Mouse (Mus musculus): ENCODE measurements around the gene Lcp1.
"Not testable (repeated sequence)": the region's sequence is repeated elsewhere in the genome, so short reads cannot be mapped to it uniquely, and the experiment has no call there.

Lcp1 gene

DNA sequence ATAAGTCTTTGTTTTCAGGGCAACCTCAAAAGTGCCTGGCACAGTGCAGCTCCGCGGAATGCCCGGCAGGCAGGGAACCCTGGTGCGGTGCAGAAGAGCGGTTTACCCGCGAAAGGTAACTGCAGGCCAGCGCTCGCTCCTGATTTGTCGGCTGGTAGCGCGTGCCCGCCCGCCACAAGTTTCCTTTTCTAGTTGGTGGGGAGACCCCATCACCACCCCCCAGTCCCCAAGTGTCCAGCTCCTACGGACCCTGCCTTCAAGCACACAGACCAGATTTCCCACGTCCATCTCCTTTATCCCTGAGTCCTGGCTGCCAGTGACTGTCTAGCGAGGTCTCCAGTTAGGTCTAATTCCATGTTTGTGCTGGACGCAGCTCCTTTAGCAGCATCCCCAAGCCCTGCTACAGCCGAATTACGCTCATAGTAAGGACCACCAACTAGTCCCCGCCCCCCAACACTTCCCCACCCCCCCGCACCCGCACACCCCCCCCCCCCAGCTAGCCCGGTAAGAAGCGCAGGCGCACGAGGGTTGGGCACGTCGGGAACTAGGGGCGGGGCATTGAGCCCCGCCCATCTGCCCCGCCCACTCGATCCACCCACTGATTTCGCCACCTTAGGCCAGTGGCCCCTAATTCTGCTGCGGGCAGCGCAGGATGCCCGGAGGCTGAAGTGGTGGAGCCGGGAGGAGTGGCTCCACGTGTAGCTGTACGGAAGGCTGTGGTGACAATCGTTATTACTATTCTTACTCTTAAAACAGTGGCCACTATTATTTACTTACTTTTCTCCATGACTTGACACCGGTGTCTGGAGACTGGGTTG, at the start of gene Lcp1, which contains the start of gene Lrrc63:
Gene Lcp1 (plus strand): TSS at position 601 of the 818 bp plus-strand sequence.
Gene Lrrc63 (minus strand): TSS at position 381 of the 818 bp plus-strand sequence.
- DNase-seq (ENCODE audit: low spot score in 2 of 2): peak; percentile 29 to 32

DNA sequence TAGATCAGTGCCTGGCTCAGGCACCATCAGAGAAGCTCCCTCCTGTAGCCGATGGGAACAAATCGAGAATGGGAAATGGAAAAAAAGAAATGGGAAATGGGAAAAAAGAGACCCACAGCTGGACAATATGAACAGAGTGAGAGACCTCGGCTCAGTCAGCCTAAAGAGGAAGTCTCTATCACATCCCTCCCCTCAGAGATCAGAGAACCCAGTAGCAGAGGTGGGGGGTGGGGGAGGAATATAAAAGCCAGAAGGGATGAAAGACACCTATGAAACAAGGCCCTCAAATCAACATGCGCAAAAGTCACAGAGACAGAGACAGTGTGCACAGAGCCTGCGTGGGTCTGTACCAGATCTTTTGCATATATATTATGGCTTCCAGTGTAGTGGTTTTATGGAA, 27.9 kb upstream of the Lcp1 start:
- no peak for DNase-seq (ENCODE audit: low spot score in 2 of 2)

DNA sequence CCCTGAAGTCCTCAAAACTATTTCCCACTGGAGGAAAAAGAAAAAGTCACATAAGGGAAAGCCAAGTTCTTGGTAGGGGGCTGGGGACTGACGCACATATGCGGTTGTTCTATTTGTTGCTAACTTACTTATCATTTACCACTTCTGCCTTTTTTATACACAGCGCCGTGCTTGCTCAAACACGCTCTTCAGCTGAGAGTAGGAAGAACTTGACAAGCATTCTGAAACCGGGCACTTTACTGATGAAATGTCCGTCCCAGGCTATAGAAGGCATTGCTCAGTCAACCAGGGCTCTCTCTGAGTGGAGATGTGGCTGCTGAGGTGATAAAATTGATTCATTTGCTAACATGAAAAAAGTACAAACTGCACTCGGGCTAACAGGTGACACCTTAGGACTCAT, 9.2 kb upstream of the Lcp1 start:
- no peak for DNase-seq (ENCODE audit: low spot score in 2 of 2)

DNA sequence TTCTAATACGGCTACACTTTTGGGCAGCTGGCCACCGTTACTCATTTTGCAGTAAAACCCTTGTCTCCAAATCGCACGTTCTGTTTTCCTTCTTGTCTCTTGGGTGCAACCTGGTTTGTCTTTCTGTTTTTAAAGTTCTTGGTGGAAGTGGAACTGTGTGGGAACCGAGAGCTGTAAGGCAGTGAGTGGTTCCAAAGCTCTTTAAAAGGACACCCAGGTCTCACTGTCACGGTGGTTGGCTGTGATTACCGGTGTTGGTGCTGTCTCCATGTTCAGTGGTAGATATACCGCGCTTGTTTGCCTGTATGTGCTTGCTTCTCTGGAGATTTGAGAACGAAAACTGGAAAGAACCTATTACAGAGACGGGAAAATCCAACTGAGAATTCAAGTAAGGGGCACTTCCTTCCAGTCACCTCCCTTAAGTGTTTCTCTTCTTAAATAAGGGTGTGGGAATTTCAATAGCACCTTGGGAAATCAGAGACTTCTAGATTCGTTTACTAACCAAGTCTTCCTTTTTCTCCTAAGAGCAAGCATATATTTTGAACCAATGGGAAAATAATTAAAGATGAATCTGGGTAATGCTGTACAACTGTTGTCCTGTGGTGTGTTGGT, 529 bp downstream of the Lcp1 start:
- DNase-seq (ENCODE audit: low spot score in 2 of 2): no peak

DNA sequence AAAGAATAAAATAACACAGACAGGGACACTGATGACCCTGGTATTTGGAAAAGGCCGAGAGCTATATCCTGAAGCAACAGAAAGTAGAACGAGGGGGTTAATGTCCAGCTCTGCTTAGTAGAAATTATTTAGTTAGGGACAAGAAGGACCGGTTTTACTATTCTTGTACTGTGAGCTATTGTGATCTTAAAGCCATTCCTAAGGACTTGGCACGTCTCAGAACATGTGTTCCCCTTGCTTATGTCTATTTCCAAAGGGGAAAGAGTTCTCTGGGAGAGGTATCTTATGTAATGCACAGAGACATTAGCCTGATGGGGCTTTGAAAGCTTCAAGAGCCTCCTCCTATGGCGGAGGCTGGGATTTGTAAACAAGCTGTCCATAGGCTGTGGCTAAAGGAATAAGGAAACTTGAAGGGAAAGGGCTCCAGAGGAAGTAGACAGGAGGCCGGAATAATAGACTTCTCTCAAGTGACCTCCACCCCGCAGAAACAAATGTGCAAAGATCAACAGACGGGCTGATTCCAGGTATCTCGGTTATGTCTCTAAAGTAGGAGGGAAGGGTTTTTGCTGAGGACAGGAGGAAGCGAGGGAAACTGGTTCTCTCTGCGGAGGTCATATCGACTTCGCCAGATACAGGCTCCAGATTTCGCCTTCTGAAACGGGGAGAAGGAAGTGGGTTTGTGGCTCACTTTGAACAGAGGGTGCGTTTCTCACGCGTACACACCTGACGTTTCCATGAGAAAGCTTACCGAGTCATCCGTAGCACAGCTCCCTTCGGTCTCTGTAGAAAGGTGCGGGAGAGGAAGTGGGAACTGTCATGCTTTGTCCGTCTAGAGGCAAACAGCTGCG, 5.4 kb downstream of the Lcp1 start:
- no peak for DNase-seq (ENCODE audit: low spot score in 2 of 2)

DNA sequence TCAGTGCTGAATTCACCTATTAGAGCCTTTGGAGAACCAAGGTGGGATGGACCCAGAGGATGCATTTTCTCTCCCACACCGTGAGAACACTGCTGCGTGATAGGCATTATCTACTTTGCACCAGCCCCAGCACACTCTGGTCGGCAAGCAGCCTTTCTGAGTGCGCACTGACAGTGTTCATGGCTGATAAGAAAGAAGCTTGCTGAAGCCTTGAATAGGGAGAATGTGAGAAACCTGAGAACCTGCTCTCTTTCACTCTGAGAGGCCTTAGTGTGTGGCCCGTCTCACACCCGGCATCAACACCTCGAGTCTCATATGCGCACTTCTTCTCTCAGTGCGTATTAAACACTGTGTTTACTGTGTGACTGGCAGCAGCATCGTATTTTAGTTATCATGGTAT, 7.6 kb downstream of the Lcp1 start:
- DNase-seq (ENCODE audit: low spot score in 2 of 2): no peak

DNA sequence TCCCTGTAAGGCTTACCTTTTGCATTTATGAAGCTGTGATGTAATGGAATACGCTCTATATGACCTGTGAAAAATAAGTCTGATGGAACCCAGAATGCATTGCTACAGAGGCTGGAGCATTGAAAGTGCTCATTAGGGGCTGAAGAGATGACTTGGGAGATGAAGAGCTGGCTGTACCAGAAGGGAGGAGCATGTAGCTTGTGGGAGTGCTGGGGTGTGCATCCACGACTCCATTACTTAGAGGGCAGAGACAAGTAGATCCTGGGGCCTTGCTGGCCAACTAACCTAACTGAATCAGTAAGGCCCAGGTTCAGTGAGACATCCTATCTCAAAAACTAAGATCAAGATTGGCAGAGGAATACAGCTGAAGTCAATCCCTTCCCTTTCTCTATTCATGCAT, 8.3 kb downstream of the Lcp1 start:
- no peak for DNase-seq (ENCODE audit: low spot score in 2 of 2)

DNA sequence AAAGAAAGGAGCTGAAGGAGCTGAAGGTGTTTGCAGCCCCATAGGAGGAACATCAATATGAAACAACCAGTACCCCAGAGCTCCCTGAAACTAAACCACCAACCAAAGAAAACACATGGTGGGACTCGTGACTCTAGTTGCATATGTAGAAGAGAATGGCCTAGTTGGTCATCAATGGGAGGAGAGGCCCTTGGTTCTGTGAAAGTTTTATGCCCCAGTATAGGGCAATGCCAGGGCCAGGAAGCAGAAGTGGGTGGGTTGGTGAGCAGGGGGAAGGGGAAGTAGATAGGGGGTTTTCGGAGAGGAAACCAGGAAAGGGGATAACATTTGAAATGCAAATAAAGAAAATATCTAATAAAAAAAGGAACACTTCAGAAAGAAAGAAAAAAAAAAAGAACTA, 16.8 kb downstream of the Lcp1 start:
- DNase-seq (ENCODE audit: low spot score in 2 of 2): not testable (repeated sequence)

DNA sequence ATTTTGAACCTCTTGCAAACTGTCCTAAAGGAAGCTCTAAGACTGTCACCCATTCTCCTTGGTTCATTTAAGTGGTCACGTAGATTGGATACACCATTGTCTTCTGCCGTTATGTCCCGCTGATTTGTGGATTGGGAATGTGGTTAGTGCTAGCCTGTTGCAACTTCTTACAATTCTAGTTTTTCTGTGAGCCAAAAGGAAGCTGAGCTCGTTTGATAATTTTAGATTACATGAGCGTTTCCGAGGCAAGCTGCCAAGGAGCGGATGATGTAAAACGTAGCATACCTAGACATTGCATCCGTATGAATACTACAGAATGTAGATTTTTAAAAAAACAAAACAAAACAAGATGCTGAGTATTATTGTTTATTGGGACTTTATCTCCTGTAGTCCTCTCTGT, 17.3 kb downstream of the Lcp1 start:
- no peak for DNase-seq (ENCODE audit: low spot score in 2 of 2)

DNA sequence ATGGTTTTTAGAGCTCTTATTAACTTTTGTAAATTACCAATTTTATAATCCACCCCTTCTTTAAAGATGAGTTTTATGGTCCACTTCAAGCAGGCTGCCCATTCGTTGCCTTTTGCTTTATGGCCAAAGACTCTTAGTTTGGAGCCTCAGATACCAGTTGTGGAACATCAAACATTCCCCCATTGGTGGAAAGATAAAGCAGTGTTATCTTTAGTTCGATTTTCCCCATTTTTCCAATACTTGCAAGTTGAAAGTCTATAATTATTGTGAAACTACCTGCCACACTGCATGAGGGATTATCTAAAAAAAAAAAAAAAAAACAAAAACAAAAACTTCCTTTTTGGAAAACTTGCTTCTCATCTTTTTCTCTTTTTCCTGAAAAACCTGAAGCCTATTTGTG, 19.8 kb downstream of the Lcp1 start:
- no peak for DNase-seq (ENCODE audit: low spot score in 2 of 2)

DNA sequence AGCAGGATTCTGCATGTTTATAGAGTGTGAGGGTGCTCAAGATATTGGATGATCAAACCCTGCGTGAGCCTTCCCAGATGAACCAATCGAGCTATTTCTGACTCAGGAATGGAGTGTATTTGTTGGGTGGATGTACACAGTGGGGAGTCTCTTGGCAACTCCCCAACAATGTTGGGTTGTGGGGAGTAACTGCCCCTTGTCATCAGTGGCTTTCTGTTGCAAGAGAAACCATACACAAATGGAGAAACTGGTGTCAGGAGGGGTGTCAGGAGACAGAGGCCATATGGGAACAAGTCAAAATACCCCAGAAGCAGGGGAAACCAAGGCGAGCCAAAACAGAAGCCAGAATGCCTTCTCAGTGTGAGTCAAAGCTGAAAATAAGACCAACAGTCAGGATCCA, 20.2 kb downstream of the Lcp1 start:
- no peak for DNase-seq (ENCODE audit: low spot score in 2 of 2)

DNA sequence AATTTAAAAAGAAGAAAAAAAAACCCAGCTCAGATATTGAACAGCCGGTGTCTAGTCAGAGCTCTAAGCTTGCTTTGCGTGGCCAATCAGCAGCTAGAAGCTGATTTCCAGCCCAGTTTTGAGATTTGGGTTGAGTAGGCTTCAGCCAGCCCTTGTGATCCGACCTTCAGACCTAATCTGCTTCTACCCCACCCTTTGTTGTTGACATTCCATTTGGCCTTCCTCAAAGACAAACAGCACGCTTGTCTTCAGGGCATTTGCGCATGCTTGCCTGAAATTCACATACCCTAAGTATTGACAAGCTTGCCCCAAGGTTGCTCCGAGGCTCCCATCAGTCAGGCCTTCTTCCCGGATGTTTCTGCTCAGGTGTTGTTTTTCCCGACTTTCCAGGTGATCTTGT, 23.6 kb downstream of the Lcp1 start:
- DNase-seq (ENCODE audit: low spot score in 2 of 2): no peak

DNA sequence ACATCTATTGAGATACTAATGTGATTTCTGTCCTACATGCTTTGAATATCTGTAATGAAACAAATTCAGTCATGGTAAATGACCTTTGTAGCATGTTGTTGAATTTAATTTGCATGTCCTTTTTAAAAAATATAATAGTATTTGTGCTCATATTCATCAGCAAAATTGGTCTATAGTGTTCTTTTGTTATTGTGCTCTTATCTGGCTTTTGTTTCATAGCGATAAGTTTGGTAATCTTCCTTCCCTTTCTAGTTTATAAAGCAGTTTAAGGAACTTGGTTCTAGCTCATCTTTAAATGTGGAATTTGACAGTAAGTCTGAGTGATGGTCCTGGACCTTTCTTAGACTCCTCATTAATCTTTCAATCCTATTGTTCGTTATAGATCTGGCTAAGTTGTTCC, 28.5 kb downstream of the Lcp1 start:
- no peak for DNase-seq (ENCODE audit: low spot score in 2 of 2)

DNA sequence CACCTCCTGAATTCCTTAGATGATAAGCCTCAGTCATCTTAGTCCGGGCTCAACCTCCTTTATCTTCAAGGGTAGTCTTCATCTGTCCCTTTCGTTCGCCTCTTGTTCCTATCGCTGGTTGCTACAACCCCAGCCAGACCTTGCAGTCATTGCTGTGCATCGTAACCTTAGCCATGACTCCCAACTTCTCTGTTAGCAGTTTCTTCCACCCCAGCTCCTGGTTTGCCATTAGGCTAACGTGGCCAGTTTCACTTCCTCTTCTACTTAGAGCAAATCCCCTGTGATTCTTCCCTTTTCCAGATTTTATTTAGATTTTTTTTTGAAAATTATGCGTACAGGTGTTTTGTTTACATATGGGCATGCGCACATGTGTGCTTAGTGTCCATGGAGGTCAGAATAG, 33.0 kb downstream of the Lcp1 start:
- no peak for DNase-seq (ENCODE audit: low spot score in 2 of 2)

DNA sequence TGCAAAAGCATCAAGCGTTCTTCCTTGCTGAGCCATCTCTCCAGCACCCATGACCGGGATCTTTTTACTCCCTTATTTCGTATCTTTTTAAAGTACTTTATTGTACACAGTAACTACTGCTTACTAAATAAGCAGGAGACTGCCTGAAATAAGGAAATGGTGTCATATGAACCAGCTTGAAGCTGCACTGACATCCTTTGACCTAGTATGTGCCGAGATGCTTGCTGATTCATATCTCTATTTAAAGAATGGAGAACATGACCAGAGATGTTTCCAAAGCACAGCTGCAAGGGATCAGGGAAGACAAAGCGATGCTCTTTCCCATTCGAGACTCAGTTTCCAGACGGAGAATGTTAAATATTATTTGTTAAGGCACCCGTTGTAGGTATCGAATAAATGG, 33.4 kb downstream of the Lcp1 start:
- DNase-seq (ENCODE audit: low spot score in 2 of 2): no peak

DNA sequence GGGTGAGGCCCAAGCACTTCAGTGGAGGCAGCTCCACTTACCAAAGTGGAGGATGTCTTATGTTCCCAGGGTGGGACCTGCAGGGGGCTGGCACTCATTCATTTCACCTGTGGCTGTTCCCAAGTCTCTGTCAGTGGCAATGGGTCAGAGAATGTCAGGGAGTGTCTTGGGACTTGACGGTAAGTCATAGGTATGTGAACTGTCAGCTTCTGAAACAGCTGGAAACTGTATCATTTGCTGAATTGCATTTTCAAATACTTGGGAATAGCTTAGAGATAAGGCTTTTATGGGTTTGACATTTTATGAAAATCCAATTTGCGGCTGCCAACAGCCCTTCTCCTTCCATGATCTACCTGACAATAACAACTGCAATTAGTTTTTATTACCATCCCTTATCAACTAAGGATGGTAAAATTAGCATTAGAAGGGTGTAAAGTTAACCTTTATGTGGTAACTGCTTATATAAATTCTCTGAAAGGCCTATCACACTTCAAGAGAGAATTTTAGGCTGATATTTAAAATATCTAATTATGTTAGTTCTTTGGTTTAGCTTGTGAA, 34.8 kb downstream of the Lcp1 start:
- DNase-seq (ENCODE audit: low spot score in 2 of 2): no peak

DNA sequence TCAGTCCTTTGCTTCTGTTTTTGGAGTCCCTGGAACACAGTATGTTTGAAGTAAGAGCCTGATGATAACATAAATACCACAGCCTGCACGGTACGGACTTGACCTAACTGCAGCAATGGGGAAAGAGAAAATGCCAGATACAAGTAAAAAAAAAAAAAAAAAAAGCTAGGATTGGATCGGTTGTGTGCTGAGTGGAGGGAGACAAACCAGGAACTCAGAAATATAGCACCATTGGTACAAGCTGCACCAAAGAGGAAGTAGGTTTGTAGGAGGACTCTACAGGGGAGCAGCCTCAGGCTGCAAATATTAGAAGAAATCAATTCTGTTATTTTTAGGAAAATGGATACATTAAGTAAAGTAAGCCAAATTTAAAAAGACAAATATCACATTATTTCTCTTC, 37.6 kb downstream of the Lcp1 start:
- no peak for DNase-seq (ENCODE audit: low spot score in 2 of 2)

DNA sequence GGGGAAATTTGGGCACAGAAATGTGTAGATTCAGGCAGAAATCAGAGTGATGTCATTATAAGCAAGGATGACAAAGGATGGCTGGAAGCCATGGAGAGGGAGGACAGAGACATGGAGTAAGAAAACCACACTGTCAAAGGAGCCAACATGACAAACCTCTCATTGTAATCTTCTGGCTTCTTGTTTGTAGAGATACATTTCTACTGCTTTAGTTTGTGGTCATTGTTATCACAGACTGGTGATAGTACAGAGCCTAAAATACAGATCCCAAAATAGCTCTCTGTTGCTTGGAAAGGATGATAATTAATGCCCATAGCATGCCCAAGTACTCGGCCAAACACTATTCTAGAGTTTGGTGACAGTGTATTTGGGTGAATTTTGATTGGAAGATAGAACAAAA, 39.6 kb downstream of the Lcp1 start:
- no peak for DNase-seq (ENCODE audit: low spot score in 2 of 2)

DNA sequence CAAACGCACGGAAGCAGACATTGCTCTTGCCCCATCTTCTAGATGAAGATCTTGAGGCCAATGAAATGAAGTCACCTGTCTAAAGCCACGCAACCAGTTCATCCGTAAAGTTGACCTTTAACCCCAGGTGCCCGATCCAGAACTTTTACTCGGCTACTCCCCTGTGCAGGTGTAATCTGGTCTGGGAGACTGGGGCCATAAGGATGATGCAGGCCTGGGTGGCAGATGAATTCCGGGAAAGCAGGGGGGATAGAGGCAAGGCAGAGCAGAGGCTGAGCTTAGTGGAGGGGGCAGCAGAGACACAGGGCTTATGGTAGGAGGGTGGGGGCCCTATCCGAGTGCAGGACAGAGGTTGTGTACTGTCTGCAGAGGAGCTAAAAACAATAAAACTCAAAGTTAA, 43.4 kb downstream of the Lcp1 start:
- DNase-seq (ENCODE audit: low spot score in 2 of 2): no peak

DNA sequence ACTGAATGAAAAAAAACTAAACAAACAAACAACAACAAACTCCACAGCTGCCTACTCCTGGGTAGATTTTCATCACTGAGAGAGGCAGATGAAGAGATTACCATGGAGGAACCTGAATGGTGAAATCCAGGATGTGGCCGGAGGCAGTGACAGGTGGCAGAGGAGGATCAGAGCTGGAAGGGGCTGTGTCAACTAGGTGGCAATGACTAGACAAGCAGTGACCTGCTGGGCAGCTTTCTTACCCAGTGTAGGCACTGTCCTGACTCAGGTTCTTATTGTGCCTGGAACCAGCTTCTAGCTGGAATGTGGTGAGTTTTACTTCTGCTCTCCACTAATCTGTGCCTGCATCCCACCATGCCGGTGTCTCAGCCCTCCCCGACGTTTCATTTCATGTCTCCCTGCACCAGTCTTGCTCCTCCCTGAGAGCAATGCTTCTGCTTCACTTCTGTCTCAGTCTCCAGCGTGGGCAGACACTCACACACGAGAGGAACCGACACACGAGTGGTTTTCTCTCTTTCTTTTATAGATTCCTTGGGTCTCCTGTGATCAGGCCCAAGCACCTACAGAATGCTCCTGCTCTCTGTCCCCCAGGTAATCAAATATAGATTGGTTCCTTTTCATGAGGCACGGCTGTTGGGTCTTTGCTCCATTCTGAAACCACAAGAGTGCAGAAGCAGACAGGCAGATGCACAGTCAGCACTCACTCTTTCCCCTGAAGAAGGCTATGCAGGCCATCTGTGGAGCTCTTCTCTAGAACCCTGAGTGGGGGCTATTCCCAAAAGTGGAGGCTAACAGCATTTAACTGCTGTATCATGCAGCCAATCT, 44.0 kb downstream of the Lcp1 start:
- DNase-seq (ENCODE audit: low spot score in 2 of 2): no peak

DNA sequence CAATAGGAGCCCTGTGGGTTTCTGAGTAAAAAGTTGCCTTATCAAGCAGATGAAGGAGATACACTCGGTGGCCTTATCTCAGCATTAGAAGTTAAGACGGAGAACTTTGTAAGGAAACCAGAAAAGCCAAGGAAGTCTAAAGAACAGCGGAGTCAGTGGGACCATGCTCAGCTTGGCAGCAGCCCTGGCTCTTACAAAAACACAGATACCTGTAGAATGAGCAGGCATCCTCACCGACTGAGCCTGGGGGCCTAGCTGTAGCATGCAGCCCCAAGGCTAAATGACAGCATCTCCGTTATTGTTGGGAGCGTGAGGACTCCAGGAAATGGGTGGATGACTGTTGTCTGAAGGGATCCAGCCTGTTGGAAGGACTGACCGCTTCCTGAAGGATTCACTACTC, 44.9 kb downstream of the Lcp1 start:
- DNase-seq (ENCODE audit: low spot score in 2 of 2): no peak
